Mouse (Mus musculus) thymus, postnatal 0 days (tissue): ENCODE data around the gene Heph. TPM values are rescaled to one million over a fixed set of nuclear protein-coding genes. Genes with fewer than 3 reads are reported as not detected.
"Not testable (repeated sequence)": the region's sequence is repeated elsewhere in the genome, so short reads cannot be mapped to it uniquely, and the experiment has no call there.

ENCODE experiments used
- DNase-seq: peaks from one replicate; pipeline ENCODE4 v3.0.0-alpha.2; 2015; ENCODE audit warnings: low spot score
- polyA plus RNA-seq: library from polyadenylated mRNA; unstranded; fragments of >200 nt; fragmentation: Nextera tagmentation; extraction: Ambion mirVana; gene quantifications from 2 replicates; pipeline ENCODE4 v1.2.1, GENCODE M21; 2015

Gene Heph
- polyA plus RNA-seq: 2.4 TPM in 2 replicates

GRCm38 (mm10) chrX:96455149-96455548 lies at the start of gene Heph:
Heph (plus strand) TSS chrX:96455359.
- no peak for DNase-seq

GRCm38 (mm10) chrX:96415351-96415750 lies 39.8 kb upstream of the Heph start:
- not testable (repeated sequence) for DNase-seq

- DNase-seq: no peak
Measured at GRCm38 (mm10) chrX:96416970-96417369, 38.2 kb upstream of the Heph start.

- no peak for DNase-seq
Measured at GRCm38 (mm10) chrX:96417733-96418132, 37.4 kb upstream of the Heph start.

- DNase-seq: no peak
Measured at GRCm38 (mm10) chrX:96419383-96419782, 35.8 kb upstream of the Heph start.

- DNase-seq: no peak
Measured at GRCm38 (mm10) chrX:96456201-96456963, 1.2 kb downstream of the Heph start, which contains the start of gene Hsf3. Hsf3 (minus strand) TSS chrX:96456294.

- no peak for DNase-seq
Measured at GRCm38 (mm10) chrX:96501580-96501979, 46.4 kb downstream of the Heph start.

Other genes starting within 250 kb of the Heph start
- gene Vsig4, start 161.9 kb upstream of the Heph start, polyA plus RNA-seq: not detected in 2 replicates
- gene Hsf3, start 935 bp downstream of the Heph start, polyA plus RNA-seq: 0.10 and 0.14 TPM in 2 replicates